In the genomic region with DNA sequence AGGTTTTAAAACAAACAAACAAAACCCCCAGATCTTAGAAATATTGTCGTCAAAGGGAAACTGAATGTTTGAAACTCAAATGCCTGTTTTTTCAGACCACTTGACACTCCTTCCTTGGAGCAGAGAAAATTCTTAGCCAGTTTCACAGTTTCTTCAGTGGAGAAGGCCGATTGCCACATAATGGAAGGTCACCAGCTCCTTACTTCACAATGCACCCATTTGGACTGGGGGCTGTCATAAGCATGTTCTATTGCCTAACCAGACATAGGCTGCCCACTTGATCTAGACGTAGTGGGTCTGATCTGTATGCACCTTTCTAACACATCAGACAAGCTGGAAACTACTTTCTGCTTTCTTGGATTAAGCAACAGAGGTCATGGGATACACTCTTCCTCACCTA, we compare ENCODE assay signal across 8 mouse cellular contexts. TPM values are rescaled to one million over a fixed set of nuclear protein-coding genes. Genes with fewer than 3 reads are reported as not detected.
DNase-seq lines count a peak whose midpoint lies in the region; ATAC-seq lines count a peak whose summit lies in the region.
"Had no signal": no experiment of that assay in that cellular context is flagged by ENCODE, and none has a peak within 500 bp of the region (broad histone marks: within the 10 kb centered on the region; RNA-seq: fewer than 3 reads in every experiment).

No protein-coding gene starts in this region.

- intact Hi-C loops in left cerebral cortex, postnatal 36 days (cut with DNase I), result loop anchor here (5.0 kb wide), 2 partner anchors 168 to 228 kb away; partner anchors contain the start of gene Arl1

- no peaks in the 10 kb centered on the region for H3K36me3 ChIP-seq in neural tube, embryonic 12.5 days
- no peaks in the 10 kb centered on the region for H3K36me3 ChIP-seq in hindbrain, embryonic 10.5 days
- H3K36me3 ChIP-seq in lung, embryonic 16.5 days (ENCODE audit: control insufficient read depth, insufficient read depth, low read length), result no peaks in the 10 kb centered on the region

- no peak for ATAC-seq in neural tube, embryonic 12.5 days (ENCODE audit: low FRiP score, low read depth)
- peak; percentile 6; the same call in 1 of the 2 replicates for ATAC-seq in lung, embryonic 16.5 days (ENCODE audit: low read depth)

- H3K27me3 ChIP-seq in neural tube, embryonic 12.5 days (replicated peaks), result no peaks in the 10 kb centered on the region
- no peaks in the 10 kb centered on the region for H3K27me3 ChIP-seq in hindbrain, embryonic 10.5 days (ENCODE audit: insufficient read depth, poor library complexity, severe bottlenecking)
- H3K27me3 ChIP-seq in lung, embryonic 16.5 days (ENCODE audit: control insufficient read depth, insufficient read depth, low read depth, low read length), result no peaks in the 10 kb centered on the region

- H3K9me3 ChIP-seq in neural tube, embryonic 12.5 days, result no peaks in the 10 kb centered on the region
- H3K9me3 ChIP-seq in hindbrain, embryonic 10.5 days, result no peaks in the 10 kb centered on the region
- H3K9me3 ChIP-seq in lung, embryonic 16.5 days (ENCODE audit: control insufficient read depth, low read length), result no peaks in the 10 kb centered on the region

- peaks cover 4% of the 10 kb centered on the region; the same call in 1 of the 2 replicates for H3K4me1 ChIP-seq in neural tube, embryonic 12.5 days
- peaks cover 26% of the 10 kb centered on the region for H3K4me1 ChIP-seq in hindbrain, embryonic 10.5 days (replicated peaks)
- peaks cover 14% of the 10 kb centered on the region for H3K4me1 ChIP-seq in lung, embryonic 16.5 days (replicated peaks; ENCODE audit: control insufficient read depth, insufficient read depth, low read length)

- H3K4me2 ChIP-seq in neural tube, embryonic 12.5 days (replicated peaks), result peak overlapping the region; percentile 81
- H3K4me2 ChIP-seq in lung, embryonic 16.5 days (ENCODE audit: low read depth, low read length), result peak overlapping the region; percentile 91

- H3K9ac ChIP-seq in neural tube, embryonic 12.5 days, result no peak overlapping the region
- H3K9ac ChIP-seq in lung, embryonic 16.5 days (ENCODE audit: low read length), result peak overlapping the region; percentile 91; the same call in 1 of the 2 replicates

- H3K4me3 ChIP-seq in neural tube, embryonic 12.5 days, result no peak overlapping the region
- H3K4me3 ChIP-seq in hindbrain, embryonic 10.5 days, result peak overlapping the region; percentile 81; the same call in 1 of the 2 replicates
- peak overlapping the region; percentile 83 for H3K4me3 ChIP-seq in lung, embryonic 16.5 days (ENCODE audit: low read length)

- no peak for DNase-seq in neural tube, embryonic 10.5 days (ENCODE audit: extremely low spot score, low spot score)
- DNase-seq in hindbrain, embryonic 10.5 days (ENCODE audit: low spot score), result no peak
- DNase-seq in left cerebral cortex, postnatal 36 days (ENCODE audit: low spot score in 2 of 2), result no peak
- no peak for DNase-seq in thymus, postnatal 10 days (ENCODE audit: low spot score in 2 of 2)
- DNase-seq in thymus, adult 18-20 months, result no peak

- no peak overlapping the region for H3K27ac ChIP-seq in neural tube, embryonic 12.5 days
- H3K27ac ChIP-seq in hindbrain, embryonic 10.5 days, result no peak overlapping the region; the same call in 1 of the 2 replicates
- peak overlapping the region; percentile 78 for H3K27ac ChIP-seq in lung, embryonic 16.5 days (ENCODE audit: low read length)

- 52% methylated on average over 3 of the region's 3 CpGs for WGBS in neural tube, embryonic 12.5 days
- WGBS in hindbrain, embryonic 10.5 days, result 48% methylated on average over 3 of the region's 3 CpGs
- WGBS in lung, embryonic 16.5 days, result 33% methylated on average over 3 of the region's 3 CpGs

RNA-seq across cellular contexts. Expression of gene Chpt1, which starts 0.6 kb away (rescaled TPM):
- 19.5 and 21.2 TPM in 2 replicates for polyA plus RNA-seq in neural tube, embryonic 12.5 days (2016; fragmentation: Nextera tagmentation; extraction: Ambion mirVana)
- polyA plus RNA-seq in hindbrain, embryonic 10.5 days (2016; fragmentation: Nextera tagmentation; extraction: Ambion mirVana), result 11.2 and 11.8 TPM in 2 replicates
- 17.1 and 17.4 TPM in 2 replicates for polyA plus RNA-seq in lung, embryonic 16.5 days (2015; fragmentation: Nextera tagmentation; extraction: Ambion mirVana)
- 10 to 100 TPM; 35.6 to 42.1 TPM for total RNA-seq in left cerebral cortex, postnatal 36 days (2021)

RNA-seq across cellular contexts. Expression of gene Sycp3, which starts 45.1 kb away (rescaled TPM):
- polyA plus RNA-seq in neural tube, embryonic 12.5 days (2016; fragmentation: Nextera tagmentation; extraction: Ambion mirVana), result 0.34 TPM in 1 of 2 replicates, not detected in the other
- not detected in 2 replicates for polyA plus RNA-seq in hindbrain, embryonic 10.5 days (2016; fragmentation: Nextera tagmentation; extraction: Ambion mirVana)
- polyA plus RNA-seq in lung, embryonic 16.5 days (2015; fragmentation: Nextera tagmentation; extraction: Ambion mirVana), result 0.48 TPM in 1 of 2 replicates, not detected in the other
- under 1 TPM; 0.59 to 0.84 TPM for total RNA-seq in left cerebral cortex, postnatal 36 days (2021)
- polyA plus RNA-seq: limb, embryonic 11.5 days had no signal
